10 mouse cellular contexts compared by ENCODE assay signal in the genomic region with DNA sequence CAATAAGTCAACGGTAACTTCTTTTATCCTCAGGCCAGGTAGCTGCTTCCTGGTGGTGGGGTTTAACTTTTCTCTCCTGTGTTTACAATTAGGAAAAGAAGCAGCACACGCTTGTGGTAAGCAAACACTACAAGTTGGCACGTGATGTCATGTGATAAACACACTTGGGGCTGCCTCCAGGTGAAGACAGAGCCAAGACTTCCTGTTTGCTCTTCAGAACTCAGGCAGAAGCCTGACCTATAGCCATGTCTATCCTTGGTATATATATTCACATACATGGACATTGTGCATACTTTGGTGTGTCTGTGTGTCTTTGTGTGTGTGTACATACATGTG.
DNase-seq lines count a peak whose midpoint lies in the region; ATAC-seq and TF ChIP-seq lines count a peak whose summit lies in the region.
"Had no signal": no experiment of that assay in that cellular context is flagged by ENCODE, and none has a peak within 500 bp of the region (broad histone marks: within the 10 kb centered on the region; RNA-seq: fewer than 3 reads in every experiment).

No protein-coding gene starts in this region.

- no peak overlapping the region for H3K4me3 ChIP-seq in heart, embryonic 13.5 days
- no peak overlapping the region for H3K4me3 ChIP-seq in heart, embryonic 12.5 days
- no peak overlapping the region for H3K4me3 ChIP-seq in lung, embryonic 16.5 days (ENCODE audit: low read length)
- H3K4me3 ChIP-seq in lung, adult 2 months (replicated peaks; ENCODE audit: extremely low read depth, low read depth, low read length) = no peak overlapping the region
- H3K4me3 ChIP-seq in embryonic facial prominence, embryonic 15.5 days (replicated peaks) = no peak overlapping the region
- H3K4me3 ChIP-seq: left cerebral cortex, adult 2 months had no signal

- no peaks in the 10 kb centered on the region for H3K36me3 ChIP-seq in heart, embryonic 13.5 days
- no peaks in the 10 kb centered on the region for H3K36me3 ChIP-seq in heart, embryonic 12.5 days
- H3K36me3 ChIP-seq in lung, embryonic 16.5 days (ENCODE audit: control insufficient read depth, insufficient read depth, low read length) = no peaks in the 10 kb centered on the region
- H3K36me3 ChIP-seq in embryonic facial prominence, embryonic 15.5 days = no peaks in the 10 kb centered on the region

- 52% methylated on average over 3 of the region's 3 CpGs for WGBS in heart, embryonic 13.5 days
- 57% methylated on average over 3 of the region's 3 CpGs for WGBS in heart, embryonic 12.5 days
- WGBS in lung, embryonic 16.5 days = 10% methylated on average over 3 of the region's 3 CpGs
- 1% methylated on average over 3 of the region's 3 CpGs for WGBS in lung, adult 2 months
- WGBS in embryonic facial prominence, embryonic 15.5 days = 35% methylated on average over 3 of the region's 3 CpGs

- TF ChIP-seq POLR2A in lung, adult 2 months (IDR thresholded peaks at IDR 0.05; ENCODE audit: borderline replicate concordance, extremely low read depth, low read depth, low read length) = no peak

- H3K4me1 ChIP-seq in heart, embryonic 13.5 days = peaks cover 69% of the 10 kb centered on the region
- H3K4me1 ChIP-seq in heart, embryonic 12.5 days (replicated peaks) = peaks cover 49% of the 10 kb centered on the region
- H3K4me1 ChIP-seq in lung, embryonic 16.5 days (replicated peaks; ENCODE audit: control insufficient read depth, insufficient read depth, low read length) = peaks cover 34% of the 10 kb centered on the region
- peaks cover 16% of the 10 kb centered on the region for H3K4me1 ChIP-seq in lung, adult 2 months (ENCODE audit: control insufficient read depth, insufficient read depth, low read length)
- peaks cover 33% of the 10 kb centered on the region for H3K4me1 ChIP-seq in embryonic facial prominence, embryonic 15.5 days

- no peaks in the 10 kb centered on the region for H3K9me3 ChIP-seq in heart, embryonic 13.5 days
- H3K9me3 ChIP-seq in heart, embryonic 12.5 days (replicated peaks) = no peaks in the 10 kb centered on the region
- no peaks in the 10 kb centered on the region for H3K9me3 ChIP-seq in lung, embryonic 16.5 days (ENCODE audit: control insufficient read depth, low read length)
- no peaks in the 10 kb centered on the region for H3K9me3 ChIP-seq in embryonic facial prominence, embryonic 15.5 days (replicated peaks)

- no peak for DNase-seq in lung, adult 2 months
- peak; percentile 64 for DNase-seq in thymus, postnatal 0 days (ENCODE audit: low spot score)
- no peak for DNase-seq in kidney, adult 11 months
- DNase-seq in layer of hippocampus, postnatal 14 days (ENCODE audit: low spot score in 2 of 2) = no peak

- H3K27ac ChIP-seq in heart, embryonic 13.5 days (replicated peaks) = peak overlapping the region; percentile 67
- H3K27ac ChIP-seq in heart, embryonic 12.5 days (ENCODE audit: poor library complexity, severe bottlenecking) = no peak overlapping the region
- peak overlapping the region; percentile 50 for H3K27ac ChIP-seq in lung, embryonic 16.5 days (ENCODE audit: low read length)
- 0 out of 2 replicates have a peak overlapping the region, but pooled peaks have one; percentile 17 for H3K27ac ChIP-seq in embryonic facial prominence, embryonic 15.5 days (replicated peaks)
- H3K27ac ChIP-seq: left cerebral cortex, adult 2 months; liver, embryonic 14.5 days had no signal

- no peaks in the 10 kb centered on the region for H3K27me3 ChIP-seq in heart, embryonic 13.5 days (replicated peaks)
- H3K27me3 ChIP-seq in heart, embryonic 12.5 days (replicated peaks) = no peaks in the 10 kb centered on the region
- H3K27me3 ChIP-seq in lung, embryonic 16.5 days (ENCODE audit: control insufficient read depth, insufficient read depth, low read depth, low read length) = no peaks in the 10 kb centered on the region
- no peaks in the 10 kb centered on the region for H3K27me3 ChIP-seq in embryonic facial prominence, embryonic 15.5 days

- peak overlapping the region; percentile 41; the same call in 1 of the 2 replicates for H3K9ac ChIP-seq in heart, embryonic 13.5 days
- no peak overlapping the region for H3K9ac ChIP-seq in heart, embryonic 12.5 days
- 0 out of 2 replicates have a peak overlapping the region, but pooled peaks have one; percentile 39 for H3K9ac ChIP-seq in lung, embryonic 16.5 days (ENCODE audit: low read length)
- H3K9ac ChIP-seq in embryonic facial prominence, embryonic 15.5 days = no peak overlapping the region
- H3K9ac ChIP-seq: liver, embryonic 14.5 days had no signal

- no peak for TF ChIP-seq CTCF in lung, adult 2 months (IDR thresholded peaks at IDR 0.05; ENCODE audit: insufficient read depth, low read length)

- no peak for ATAC-seq in heart, embryonic 13.5 days (ENCODE audit: extremely low read depth, insufficient number of reproducible peaks, low FRiP score, low TSS enrichment)
- no peak for ATAC-seq in heart, embryonic 12.5 days (ENCODE audit: insufficient number of reproducible peaks, low FRiP score)
- ATAC-seq in lung, embryonic 16.5 days (ENCODE audit: low read depth) = peak; percentile 15
- no peak for ATAC-seq in embryonic facial prominence, embryonic 15.5 days (ENCODE audit: insufficient number of reproducible peaks, low FRiP score, low TSS enrichment, low read depth)

- H3K4me2 ChIP-seq in heart, embryonic 13.5 days = peak overlapping the region; percentile 24; the same call in 1 of the 2 replicates
- no peak overlapping the region for H3K4me2 ChIP-seq in heart, embryonic 12.5 days
- H3K4me2 ChIP-seq in lung, embryonic 16.5 days (ENCODE audit: low read depth, low read length) = peak overlapping the region; percentile 25
- H3K4me2 ChIP-seq in embryonic facial prominence, embryonic 15.5 days (replicated peaks) = no peak overlapping the region

Comparison
In these comparisons a context has a peak if more than half of its experiments do, and no peak if none do; other contexts are left out.
1. H3K4me2 ChIP-seq: peak in heart, embryonic 13.5 days (single experiment) and lung, embryonic 16.5 days (single experiment); none in heart, embryonic 12.5 days (single experiment) and embryonic facial prominence, embryonic 15.5 days (single experiment).
2. H3K9ac ChIP-seq: peak in heart, embryonic 13.5 days (single experiment) and lung, embryonic 16.5 days (single experiment); none in heart, embryonic 12.5 days (single experiment) and embryonic facial prominence, embryonic 15.5 days (single experiment).